Mouse (Mus musculus) lung, adult 2 months (tissue): ENCODE results near the gene Acadsb. TPM values are rescaled to one million over a fixed set of nuclear protein-coding genes. Genes with fewer than 3 reads are reported as not detected.
"Not testable (repeated sequence)": the region's sequence is repeated elsewhere in the genome, so short reads cannot be mapped to it uniquely, and the experiment has no call there.

Experiments used
- DNase-seq: peaks from one replicate; pipeline ENCODE4 v3.0.0; 2022
- H3K4me1 ChIP-seq: fragments of 200-500 bp; 2 replicates; pipeline ENCODE4 v1.6.1; 2011; ENCODE audit warnings: low read length; ENCODE audit not compliant: control insufficient read depth, insufficient read depth
- H3K4me3 ChIP-seq: fragments of 200-500 bp; replicated peaks from 2 replicates; pipeline ENCODE3; 2011; ENCODE audit warnings: low read depth, mild to moderate bottlenecking, control low read depth, low read length; ENCODE audit errors: extremely low read depth
- CTCF ChIP-seq: fragments of 200-500 bp; IDR thresholded peaks from 2 replicates; pipeline ENCODE4 v1.5.1; 2011; ENCODE audit warnings: mild to moderate bottlenecking, low read length, control low read depth; ENCODE audit not compliant: insufficient read depth
- POLR2A ChIP-seq: fragments of 200-500 bp; IDR thresholded peaks from 2 replicates; pipeline ENCODE4 v1.6.1; 2011; ENCODE audit warnings: low read depth, mild to moderate bottlenecking, control low read depth, low read length, borderline replicate concordance; ENCODE audit errors: extremely low read depth
- WGBS: fragments of 180-500 bp; shearing (Covaris S2); methylation state at CpG from one replicate; pipeline ENCODE4 v1.1.7; 2018; 5-methylcytosine and 5-hydroxymethylcytosine counted together
- polyA plus RNA-seq: library from polyadenylated mRNA; depleted of rRNA; stranded (reverse); fragments of >200 nt; gene quantifications from 2 replicates; pipeline ENCODE4 v1.2.3, GENCODE M21; 2012; rRNA removed

Gene Acadsb
- 9.3 and 14.6 TPM in 2 replicates for polyA plus RNA-seq

DNA sequence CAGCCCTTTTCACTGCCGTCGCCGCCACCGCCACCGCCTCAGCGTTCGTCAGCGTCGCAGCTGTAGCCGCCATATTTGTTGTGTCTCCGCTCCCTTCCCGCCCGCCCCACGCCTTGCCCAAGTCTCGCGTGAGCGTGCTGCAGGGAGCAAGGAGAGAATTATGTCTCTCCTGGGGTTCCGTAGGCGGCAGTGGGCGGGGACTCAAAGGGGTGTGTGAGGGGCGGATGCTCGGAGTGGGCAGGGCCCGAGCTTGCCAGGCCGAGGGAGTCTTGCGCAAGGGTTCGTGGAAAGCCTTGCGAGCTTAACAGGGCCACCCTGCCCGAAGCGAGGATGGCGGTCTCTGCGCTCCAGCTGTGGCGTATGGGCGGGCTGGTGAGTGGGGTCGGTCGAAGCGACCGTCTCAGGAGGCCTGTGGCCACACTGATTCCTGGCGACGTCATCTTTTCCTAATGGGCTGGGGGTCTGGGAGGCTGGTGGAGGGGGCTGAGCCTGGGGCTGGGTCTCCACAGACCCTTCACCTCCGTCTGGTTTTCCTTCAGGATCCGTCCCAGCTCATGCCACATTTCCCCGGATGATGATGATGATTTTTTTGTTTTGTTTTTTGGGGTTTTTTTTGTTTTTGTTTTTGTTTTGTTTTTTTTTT is at the start of gene Acadsb, which contains the start of gene Ikzf5:
TSS of gene Acadsb (plus strand) at position 186 of the 643 bp plus-strand sequence.
TSS of gene Ikzf5 (minus strand) at position 106 of the 643 bp plus-strand sequence.
- peak; percentile 100 for DNase-seq
- H3K4me3 ChIP-seq, result peak within 1 kb of the TSS; percentile 92
- WGBS, result under 1% methylated on average over 42 of the region's 42 CpGs
- peaks cover 6% of the 10 kb centered on the region for H3K4me1 ChIP-seq
- TF ChIP-seq POLR2A (peak; percentile 87), CTCF (no peak)

DNA sequence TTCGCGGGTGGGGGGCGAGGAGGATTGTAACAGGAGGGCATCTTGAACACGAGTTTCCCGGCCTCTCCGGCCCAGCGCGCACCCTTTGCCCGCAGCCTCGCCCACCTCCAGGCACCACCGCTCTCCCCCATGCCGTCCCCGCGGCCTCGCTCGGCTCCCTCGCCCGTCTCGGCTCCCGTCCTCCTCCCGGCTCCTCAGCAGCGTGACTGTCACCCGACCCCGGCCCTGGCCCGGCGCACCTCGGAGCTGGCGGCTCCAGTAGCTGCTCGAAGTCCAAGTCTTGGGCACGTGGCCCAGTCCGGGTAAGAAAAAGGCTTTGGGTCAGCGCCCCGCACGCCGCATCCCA is 48.2 kb upstream of the Acadsb start:
- no peaks in the 10 kb centered on the region; the same call in 1 of the 2 replicates for H3K4me1 ChIP-seq
- H3K4me3 ChIP-seq, result peak overlapping the region; percentile 91
- no peak for TF ChIP-seq POLR2A
- under 1% methylated on average over 35 of the region's 35 CpGs for WGBS
- DNase-seq, result no peak

DNA sequence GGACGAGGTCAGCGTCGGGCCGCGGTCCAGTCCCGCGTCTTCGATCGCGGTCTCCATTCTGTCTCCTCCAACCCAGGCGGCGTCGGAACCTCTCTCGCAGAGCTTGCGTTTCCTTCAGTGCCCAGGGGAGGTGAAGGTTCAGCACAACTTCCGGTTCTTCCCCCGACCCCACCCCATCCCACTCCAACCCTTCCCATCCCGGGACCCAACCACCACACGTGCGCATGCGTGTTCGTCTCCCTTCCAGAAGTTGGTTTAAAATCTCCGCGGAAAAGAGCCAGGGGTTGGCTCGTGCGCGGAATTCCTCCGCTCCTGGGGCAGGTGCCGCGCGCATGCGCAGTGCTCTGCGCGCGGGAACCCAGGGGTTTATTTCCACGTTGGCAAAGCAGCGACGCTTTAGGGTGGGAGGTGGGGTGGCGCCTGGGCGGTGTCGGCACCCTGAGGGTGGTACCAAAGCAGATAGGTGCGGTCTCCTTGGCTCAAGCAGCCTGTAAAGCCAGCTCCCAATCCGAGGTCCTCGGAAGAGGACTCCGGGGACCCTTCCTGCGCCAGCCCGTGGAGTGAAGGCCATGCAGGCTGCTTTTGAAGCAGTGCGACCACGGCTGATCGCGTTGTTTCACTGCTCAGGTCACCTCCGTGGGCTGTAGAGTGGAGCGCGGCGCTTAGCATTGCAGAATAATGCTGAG is 47.6 kb upstream of the Acadsb start, which contains the start of gene 2310057M21Rik:
TSS of gene 2310057M21Rik (minus strand) at position 145 of the 686 bp plus-strand sequence.
- no peaks in the 10 kb centered on the region; the same call in 1 of the 2 replicates for H3K4me1 ChIP-seq
- TF ChIP-seq POLR2A (peak; percentile 51; the same call in 1 of the 2 replicates), CTCF (no peak)
- WGBS, result under 1% methylated on average over 55 of the region's 55 CpGs
- peak within 1 kb of the TSS; percentile 91 for H3K4me3 ChIP-seq
- peak; percentile 88 for DNase-seq

DNA sequence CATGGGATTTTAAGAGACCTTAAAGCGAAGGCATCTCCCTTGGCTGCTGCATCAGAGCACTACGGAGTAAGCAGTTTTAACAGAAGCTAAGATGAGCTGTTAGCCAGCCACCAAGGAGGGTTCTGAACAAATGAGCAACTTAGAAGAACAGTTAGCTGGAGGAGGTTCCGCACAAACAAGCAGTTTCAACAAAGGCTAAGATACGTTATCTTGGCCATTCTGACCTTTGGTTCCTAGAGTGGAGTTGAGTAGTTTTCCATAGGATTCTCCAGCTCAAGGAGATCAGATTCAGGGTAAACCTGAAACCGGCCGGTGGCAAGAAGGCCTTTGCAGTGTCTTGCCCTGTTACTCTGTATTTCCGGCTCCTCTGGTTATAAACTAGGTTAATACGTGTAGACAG is 46.3 kb upstream of the Acadsb start:
- TF ChIP-seq POLR2A, result no peak
- no peak for TF ChIP-seq CTCF
- WGBS, result 84% methylated on average over 8 of the region's 8 CpGs
- no peak for DNase-seq
- no peaks in the 10 kb centered on the region; the same call in 1 of the 2 replicates for H3K4me1 ChIP-seq
- no peak overlapping the region for H3K4me3 ChIP-seq

DNA sequence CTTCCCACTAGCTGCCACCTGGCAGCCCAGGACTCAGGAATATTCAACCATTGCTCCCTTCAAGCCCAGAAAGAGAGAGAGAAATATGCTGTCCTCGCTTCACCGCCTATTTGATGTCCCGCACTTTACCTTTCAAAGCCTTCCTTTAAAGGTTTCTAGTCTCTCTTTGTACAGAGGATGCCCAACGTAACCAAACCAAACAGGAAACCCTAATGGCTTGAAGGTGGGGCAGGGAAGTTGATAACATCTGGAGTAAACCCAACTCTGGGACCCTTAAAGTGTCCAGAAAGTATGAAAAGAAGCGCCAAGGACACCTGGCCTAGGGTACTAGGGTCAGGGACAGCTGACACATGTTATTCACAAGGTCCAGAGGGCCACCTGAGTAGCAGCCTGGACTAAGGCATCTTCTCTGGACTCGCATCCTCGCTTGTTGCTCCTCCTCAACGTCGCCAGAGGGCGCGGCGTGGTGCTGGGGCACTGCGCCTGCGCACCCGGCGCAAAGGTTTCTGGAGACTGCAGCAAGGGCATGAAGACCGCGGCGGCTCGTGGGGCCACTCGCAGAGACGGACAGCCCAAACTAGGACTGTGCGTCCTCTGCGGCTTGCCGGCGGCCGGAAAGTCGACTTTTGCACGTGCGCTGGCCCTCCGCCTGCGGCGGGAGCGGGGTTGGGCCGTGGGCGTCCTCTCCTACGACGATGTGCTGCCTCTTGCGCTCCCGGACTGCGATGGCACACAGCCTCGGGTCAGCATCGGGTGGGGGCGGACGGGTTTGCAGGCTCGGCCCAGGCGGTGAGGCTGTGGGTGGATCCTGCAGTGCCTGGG is 39.5 kb upstream of the Acadsb start, which contains the start of gene Pstk:
TSS of gene Pstk (plus strand) at position 494 of the 822 bp plus-strand sequence.
- 4% methylated on average over 47 of the region's 47 CpGs for WGBS
- peaks cover 6% of the 10 kb centered on the region for H3K4me1 ChIP-seq
- peak within 1 kb of the TSS; percentile 82 for H3K4me3 ChIP-seq
- TF ChIP-seq CTCF (peak; percentile 76), POLR2A (peak; percentile 80)
- DNase-seq, result peak; percentile 89

DNA sequence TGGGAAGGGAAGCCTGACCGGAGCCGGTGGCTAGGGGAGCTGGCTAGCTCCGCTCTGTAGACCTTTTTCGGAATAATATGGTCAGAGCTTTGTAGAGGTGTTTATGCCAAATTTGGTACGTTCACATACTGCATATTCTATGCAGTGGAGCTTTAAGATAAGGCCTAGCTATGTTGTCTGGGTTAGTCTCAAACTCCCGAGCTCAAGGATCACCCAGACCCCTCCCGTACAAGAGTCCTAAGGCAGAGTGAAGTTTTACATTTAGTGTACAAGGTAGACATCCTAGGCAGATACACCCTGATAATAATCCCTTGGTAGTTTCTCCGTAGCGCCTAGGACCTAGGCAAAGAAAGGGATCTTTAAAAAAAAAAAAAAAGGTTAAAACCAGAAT is 38.9 kb upstream of the Acadsb start:
- no peak for DNase-seq
- Histone ChIP-seq H3K4me1 (peaks cover 6% of the 10 kb centered on the region), H3K4me3 (peak overlapping the region; percentile 82)
- TF ChIP-seq CTCF (no peak), POLR2A (no peak)
- WGBS, result 4% methylated on average over 9 of the region's 9 CpGs

DNA sequence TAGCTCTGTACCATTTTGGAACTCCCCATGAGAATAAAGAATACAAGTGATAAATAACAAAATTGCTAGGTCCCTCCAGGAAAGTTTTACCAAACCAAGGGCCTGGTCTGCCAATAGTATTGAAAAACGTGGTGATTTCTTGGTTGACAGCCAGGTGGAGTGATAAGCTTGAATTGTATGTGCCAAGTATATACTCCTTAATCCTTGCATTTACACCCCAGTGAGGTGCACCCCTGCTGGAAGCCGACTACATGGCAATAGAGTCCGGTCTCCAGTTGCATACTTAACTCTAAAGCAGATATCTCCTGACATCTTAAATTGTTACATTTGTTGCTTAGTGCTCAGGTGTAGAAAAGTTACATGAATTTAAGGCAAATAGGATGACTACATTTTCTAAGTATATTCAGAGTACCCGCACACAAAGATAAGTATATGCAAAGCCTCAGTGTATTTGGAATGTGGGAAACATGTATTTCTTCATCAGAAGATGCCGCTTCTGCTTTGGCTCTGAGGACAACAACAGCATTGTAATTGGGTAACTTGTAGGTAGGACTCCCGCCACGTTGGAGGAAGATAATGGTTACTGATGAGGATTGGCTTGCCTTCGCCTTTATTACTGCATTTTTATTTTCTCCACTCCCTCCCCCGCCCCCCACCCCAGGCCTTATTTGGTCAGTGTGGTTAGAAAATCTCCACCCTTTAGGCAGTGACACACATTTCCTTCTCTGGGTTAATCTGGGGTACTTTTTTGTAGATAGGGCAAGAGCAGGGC is 38.3 kb upstream of the Acadsb start:
- WGBS, result 71% methylated on average over 9 of the region's 9 CpGs
- no peak for DNase-seq
- H3K4me3 ChIP-seq, result no peak overlapping the region
- TF ChIP-seq CTCF (no peak), POLR2A (no peak)
- H3K4me1 ChIP-seq, result peaks cover 6% of the 10 kb centered on the region

DNA sequence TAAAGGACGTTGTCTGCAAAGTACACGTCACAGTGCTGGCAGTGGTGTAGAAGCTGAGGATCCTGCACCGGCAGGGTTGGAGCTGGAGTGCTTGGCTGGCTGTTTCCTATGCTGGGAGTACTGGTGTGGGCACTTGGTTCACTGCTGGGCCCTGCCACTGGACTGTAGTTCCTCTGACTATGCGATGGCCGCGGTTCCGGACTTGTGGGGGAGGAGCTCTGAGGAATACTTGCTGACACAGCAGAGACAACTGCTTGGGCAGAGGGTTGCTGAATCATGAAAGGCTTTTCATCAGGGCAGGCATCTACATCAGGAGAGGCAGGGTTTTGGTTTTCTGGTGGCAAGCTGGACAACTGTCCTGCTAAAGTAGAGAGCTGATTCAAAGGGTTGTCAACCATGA is 18.6 kb upstream of the Acadsb start:
- not testable (repeated sequence) for H3K4me3 ChIP-seq, DNase-seq, H3K4me1 ChIP-seq
- WGBS, result 89% methylated on average over 7 of the region's 7 CpGs

DNA sequence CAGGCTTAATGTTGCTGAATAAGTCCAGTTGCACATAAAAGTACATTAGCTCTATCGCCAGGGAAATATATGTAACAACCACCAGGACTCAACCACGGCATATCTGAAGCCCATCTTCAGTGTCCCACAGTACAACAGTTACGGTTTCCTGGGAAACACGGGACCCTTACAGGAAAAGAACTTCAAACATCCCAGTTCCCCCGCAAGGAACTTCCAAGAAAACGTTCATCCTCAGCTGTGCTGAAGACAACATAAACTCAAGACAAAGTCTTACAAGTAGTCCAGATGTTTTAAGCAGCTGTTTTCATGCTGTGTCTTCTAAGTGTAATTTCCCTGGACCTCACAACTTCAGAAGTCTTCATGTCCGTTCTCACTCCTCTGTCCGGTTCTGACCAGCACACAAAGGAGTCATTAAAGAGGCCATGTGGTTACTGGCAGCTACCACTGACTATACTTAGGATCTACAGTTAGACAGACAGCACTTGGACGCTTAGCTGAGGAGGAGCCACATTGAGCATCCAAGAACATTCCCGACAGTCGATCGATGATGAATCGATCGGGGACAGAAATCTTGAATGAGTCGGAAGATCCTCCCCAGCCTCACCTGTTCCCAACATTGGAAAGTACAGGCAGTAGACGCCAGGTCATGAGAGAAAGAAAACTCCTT is 947 bp upstream of the Acadsb start:
- TF ChIP-seq CTCF, result no peak
- TF ChIP-seq POLR2A, result no peak
- H3K4me1 ChIP-seq, result peaks cover 6% of the 10 kb centered on the region
- H3K4me3 ChIP-seq, result peak overlapping the region; percentile 92
- 4% methylated on average over 16 of the region's 16 CpGs for WGBS
- no peak for DNase-seq
